Mouse (Mus musculus) gonadal fat pad, adult 2 months (tissue): ENCODE measurements around the gene Cdkn1b. TPM values are rescaled to one million over a fixed set of nuclear protein-coding genes. Genes with fewer than 3 reads are reported as not detected.

ENCODE experiments used
- DNase-seq: peaks from one replicate; pipeline ENCODE4 v3.0.0-alpha.2; 2012; ENCODE audit warnings: low read depth
- polyA plus RNA-seq: library from polyadenylated mRNA; depleted of rRNA; stranded (reverse); fragments of >200 nt; gene quantifications from 2 replicates; pipeline ENCODE4 v1.2.3, GENCODE M21; 2012

Cdkn1b gene
- polyA plus RNA-seq, 1 experiment, result 10.9 TPM

- DNase-seq, result no peak
These were observed 16.0 kb upstream of the Cdkn1b start for GRCm38 (mm10) chr6:134903891-134904884.

GRCm38 (mm10) chr6:134905811-134906210 is 14.4 kb upstream of the Cdkn1b start:
- DNase-seq, result no peak

DNA sequence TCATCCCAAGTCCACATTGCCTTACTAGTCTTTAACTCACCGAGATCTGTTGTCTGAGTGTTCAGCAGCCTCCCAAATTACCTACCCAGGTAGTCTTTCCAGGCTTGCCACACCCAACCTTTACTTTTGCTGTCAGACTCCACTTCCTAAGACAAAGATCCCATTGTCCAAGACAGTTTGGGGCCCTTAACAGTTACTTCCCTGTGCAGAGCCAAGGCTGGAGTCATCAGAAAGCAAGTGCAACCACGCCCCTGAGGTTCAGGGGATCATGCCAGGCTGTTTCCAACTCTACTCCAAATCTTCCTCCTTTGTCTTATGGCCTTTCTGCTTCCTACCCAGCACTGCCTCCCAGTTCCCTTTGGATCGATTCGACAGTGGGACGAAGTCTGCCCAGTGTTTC is 5.7 kb upstream of the Cdkn1b start:
- no peak for DNase-seq

DNA sequence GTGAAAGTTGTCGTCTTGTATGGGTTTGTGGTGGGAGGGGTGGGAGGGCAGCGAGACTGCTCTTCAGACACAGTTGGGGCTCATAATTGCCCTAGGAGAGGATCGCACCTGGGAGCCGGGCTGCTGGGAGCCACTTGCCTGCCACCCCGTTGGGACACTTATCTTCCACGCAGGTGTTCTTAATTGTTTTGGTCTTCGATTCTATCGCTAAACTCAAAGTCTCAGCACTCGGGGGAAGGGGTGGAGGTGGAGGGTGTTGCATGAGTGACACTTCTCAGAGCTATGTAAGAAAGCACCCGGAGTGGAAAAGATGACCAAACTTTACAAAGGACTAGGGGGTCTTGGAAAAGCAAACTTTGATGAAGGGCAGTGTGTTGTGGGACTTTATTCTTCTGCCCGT is 3.6 kb upstream of the Cdkn1b start:
- no peak for DNase-seq

- no peak for DNase-seq
These were observed 3.1 kb upstream of the Cdkn1b start for GRCm38 (mm10) chr6:134917087-134917486.

- no peak for DNase-seq
These were observed 1.4 kb upstream of the Cdkn1b start for GRCm38 (mm10) chr6:134918769-134919168.

DNA sequence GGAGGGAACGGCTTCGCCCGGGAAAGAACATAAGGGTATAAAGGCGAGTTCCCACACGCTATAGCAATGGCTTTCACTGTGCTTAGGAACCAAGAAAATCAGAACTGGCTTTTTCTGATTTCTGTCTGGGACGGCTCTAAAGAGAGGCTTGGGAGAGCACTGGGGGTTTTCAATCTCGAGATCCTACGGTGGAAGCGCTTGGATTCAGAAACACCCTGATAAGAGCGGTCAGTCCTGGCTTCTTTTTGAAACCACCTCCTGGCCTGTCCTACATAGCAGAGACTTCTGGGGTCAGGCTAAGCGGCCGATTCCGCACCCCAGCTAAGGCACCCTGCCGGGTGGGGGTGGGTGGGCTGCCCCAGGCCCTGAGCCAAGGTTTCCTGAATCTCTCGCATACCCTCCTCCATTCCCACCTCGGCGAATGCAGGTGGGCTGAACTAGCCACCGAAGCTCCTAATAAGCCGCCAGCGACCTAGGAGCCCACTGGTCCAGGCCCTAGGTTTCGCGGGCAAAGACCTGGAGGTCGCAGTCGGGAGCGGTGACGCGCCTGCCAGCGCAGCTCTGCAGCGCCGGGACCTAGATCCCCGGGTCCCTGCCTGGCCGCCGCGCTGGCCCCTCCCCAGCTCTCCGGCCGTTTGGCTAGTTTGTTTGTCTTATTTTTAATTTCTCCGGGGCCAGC is 551 bp upstream of the Cdkn1b start:
- no peak for DNase-seq

DNA sequence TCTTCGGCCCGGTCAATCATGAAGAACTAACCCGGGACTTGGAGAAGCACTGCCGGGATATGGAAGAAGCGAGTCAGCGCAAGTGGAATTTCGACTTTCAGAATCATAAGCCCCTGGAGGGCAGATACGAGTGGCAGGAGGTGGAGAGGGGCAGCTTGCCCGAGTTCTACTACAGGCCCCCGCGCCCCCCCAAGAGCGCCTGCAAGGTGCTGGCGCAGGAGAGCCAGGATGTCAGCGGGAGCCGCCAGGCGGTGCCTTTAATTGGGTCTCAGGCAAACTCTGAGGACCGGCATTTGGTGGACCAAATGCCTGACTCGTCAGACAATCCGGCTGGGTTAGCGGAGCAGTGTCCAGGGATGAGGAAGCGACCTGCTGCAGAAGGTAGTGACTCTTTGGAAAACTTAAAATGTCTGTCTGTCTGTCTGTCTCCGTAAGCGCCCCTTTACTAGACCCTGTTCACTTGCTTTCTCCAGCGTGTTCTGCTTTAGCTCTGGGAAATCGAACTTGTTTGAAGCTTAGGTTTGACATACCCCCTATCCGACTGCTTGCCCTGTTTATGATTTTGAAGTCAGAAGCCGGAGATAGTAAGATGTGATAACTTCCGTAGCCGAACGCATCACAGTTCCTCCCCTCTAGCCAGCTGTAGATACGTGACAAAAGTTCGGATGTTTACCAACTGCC is 953 bp downstream of the Cdkn1b start:
- DNase-seq, result no peak

- no peak for DNase-seq
These were observed 1.7 kb downstream of the Cdkn1b start for GRCm38 (mm10) chr6:134921695-134922510.

- no peak for DNase-seq
These were observed 2.5 kb downstream of the Cdkn1b start for GRCm38 (mm10) chr6:134922511-134923195.

- DNase-seq, result no peak
These were observed 3.5 kb downstream of the Cdkn1b start for GRCm38 (mm10) chr6:134923670-134924069.

DNA sequence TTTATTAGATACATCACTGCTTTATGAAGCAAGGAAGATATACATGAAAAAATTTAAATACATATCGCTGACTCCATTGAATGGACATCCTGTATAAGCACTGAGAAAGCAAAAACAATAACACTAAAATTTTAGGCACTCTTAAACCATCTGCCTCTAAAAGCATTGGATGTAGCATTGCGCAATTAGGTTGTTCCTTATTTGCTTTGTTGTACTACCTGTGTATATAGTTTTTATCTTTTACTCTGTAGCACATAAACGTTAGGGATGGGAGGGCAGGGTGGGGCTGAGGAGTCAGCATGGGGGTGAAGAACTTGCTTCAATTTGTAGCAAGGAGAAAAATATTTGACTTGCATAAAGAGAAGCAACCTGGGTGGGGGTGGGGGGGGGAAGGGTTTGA is 4.1 kb downstream of the Cdkn1b start:
- no peak for DNase-seq

DNA sequence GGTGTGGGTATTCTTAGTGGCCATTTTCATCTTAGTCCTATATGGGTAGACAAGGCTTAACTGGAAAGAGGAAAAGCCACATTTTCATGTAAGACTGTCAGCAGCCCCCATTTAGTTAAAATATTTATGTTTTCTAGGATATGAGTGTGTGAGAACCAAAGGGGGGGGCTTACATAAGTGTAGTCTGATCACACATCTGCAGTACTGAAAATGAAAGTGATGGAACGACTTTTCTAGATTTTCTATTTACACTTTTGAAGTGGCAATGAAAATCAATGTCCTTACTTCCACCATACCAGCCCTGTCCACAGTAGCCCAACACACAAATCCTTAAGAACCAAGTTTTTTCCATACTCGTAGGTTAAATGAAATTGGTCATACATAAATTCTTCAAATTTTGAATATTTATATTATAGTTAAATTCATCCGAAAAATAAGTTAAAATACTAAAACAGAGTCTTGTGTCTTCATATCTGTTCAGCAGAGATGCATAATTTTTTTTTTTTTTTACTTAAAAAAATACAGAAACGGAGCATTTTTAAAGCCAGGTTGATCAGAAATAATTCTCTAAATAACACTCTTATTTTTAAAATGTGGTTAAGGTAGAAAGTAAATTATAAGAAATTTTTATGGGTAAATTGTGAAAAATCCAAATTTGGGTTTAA is 5.6 kb downstream of the Cdkn1b start:
- DNase-seq, result no peak

DNA sequence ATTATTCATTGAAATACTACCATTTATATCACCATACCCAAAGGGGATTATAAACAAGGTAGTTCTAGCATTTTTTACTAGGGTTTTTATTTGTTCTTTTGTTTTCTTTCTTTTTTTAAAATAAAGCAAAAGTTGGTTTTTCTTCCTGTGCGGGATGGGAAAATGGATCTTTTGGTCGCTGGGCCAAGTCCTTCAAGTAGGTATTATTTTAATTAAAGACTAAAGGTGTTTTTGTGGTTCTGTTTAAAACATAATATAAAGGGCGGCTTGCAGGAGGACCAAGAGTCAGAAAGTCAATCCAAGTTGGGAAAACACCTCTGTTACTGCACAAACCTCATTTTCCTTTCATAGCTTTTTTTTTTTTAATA is 6.1 kb downstream of the Cdkn1b start:
- no peak for DNase-seq

- DNase-seq, result no peak
These were observed 6.8 kb downstream of the Cdkn1b start for GRCm38 (mm10) chr6:134926803-134927594.

- no peak for DNase-seq
These were observed 7.4 kb downstream of the Cdkn1b start for GRCm38 (mm10) chr6:134927595-134928095.

DNA sequence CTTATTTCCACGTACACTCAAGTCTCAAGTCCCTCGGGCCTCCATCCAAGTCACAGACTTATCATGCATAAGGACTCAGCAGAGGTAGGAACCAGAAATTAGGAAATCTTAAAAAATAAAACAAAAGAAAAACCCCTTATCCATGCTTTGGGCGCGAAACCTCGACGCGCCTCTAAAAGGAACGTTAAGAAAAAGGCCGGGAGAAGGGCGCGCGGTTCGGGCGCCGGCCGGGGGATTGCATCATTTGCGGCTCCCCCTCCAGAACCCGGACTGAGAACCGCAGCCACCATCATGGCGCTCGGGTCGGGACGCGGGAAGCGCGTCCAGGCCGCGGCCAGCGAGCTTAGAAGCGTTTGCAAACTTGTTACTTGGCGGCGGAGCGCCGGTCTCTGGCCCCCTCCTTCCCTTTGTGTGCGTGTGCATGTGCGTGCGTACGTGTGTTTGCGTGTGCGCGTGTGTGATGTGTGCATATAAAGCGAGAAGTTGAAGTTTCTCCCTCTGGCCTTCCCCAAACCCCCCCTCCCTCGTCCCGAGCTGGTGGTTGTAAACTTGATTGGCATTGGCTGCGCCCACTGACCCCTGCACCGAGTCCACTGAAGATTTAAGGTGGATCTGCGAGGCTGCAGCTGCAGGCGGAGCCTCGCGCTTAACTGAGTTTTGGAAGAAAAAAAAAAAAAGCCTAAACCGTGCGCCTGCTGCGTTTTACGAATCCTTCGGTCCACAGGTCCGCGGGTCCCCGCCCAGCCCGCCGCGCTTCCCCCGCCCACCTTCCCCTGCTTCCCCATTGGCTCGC is 8.1 kb downstream of the Cdkn1b start:
- DNase-seq, result no peak

- DNase-seq, result no peak
These were observed 8.7 kb downstream of the Cdkn1b start for GRCm38 (mm10) chr6:134928889-134929310.

DNA sequence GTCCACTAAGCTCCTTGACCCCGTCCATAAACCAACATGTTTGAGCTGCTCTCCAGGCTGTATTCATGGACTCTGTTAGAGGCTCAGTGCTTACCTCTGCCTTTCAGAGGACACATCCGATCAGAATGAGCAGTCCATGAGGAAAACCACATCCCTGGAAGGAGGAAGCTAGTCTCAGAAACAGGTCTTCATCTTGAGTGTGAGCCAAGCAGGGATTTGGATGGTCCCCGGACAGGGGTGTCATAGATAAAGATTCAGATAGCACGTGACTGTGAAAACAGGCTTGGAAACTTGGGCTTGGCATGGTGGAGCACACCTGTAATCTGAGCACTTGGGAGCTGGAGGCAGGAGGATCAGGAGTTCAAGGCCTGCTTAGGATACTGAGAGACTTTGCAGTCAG is 9.7 kb downstream of the Cdkn1b start:
- DNase-seq, result no peak
